Mouse (Mus musculus) lung, embryonic 14.5 days (tissue): Measurements from ENCODE around the gene Spocd1. TPM values are rescaled to one million over a fixed set of nuclear protein-coding genes. Genes with fewer than 3 reads are reported as not detected.

Source experiments
- ATAC-seq: fragments of 200-750 bp; cut with Nextera tagmentation; 2 replicates; pipeline ENCODE4 v1.8.0; 2017; ENCODE audit warnings: mild to moderate bottlenecking, moderate TSS enrichment, moderate library complexity; ENCODE audit not compliant: insufficient read depth
- DNase-seq: peaks from one replicate; pipeline ENCODE4 v3.0.0-alpha.2; 2015
- H3K27ac ChIP-seq: fragments of 300-500 bp; sonication (generic); 2 replicates; pipeline ENCODE4 v1.5.1; 2014; ENCODE audit warnings: low read depth, mild to moderate bottlenecking, moderate library complexity
- H3K27me3 ChIP-seq: fragments of 300-500 bp; sonication (generic); 2 replicates; pipeline ENCODE4 v1.6.1; 2014; ENCODE audit warnings: low read length, control low read depth; ENCODE audit not compliant: insufficient read depth
- H3K36me3 ChIP-seq: fragments of 300-500 bp; sonication (generic); 2 replicates; pipeline ENCODE4 v1.6.1; 2014; ENCODE audit warnings: control low read depth; ENCODE audit not compliant: insufficient read depth
- H3K4me1 ChIP-seq: fragments of 300-500 bp; sonication (generic); 2 replicates; pipeline ENCODE4 v1.6.1; 2014; ENCODE audit warnings: antibody characterized with exemption, control low read depth; ENCODE audit not compliant: insufficient read depth
- H3K4me2 ChIP-seq: fragments of 300-500 bp; sonication (generic); 2 replicates; pipeline ENCODE4 v1.6.1; 2014; ENCODE audit warnings: mild to moderate bottlenecking
- H3K4me3 ChIP-seq: fragments of 300-500 bp; sonication (generic); 2 replicates; pipeline ENCODE4 v1.5.1; 2014; ENCODE audit warnings: low read depth, low read length
- H3K9ac ChIP-seq: fragments of 300-500 bp; sonication (generic); 2 replicates; pipeline ENCODE4 v1.6.1; 2014
- H3K9me3 ChIP-seq: fragments of 300-500 bp; sonication (generic); 2 replicates; pipeline ENCODE4 v1.6.1; 2016; ENCODE audit warnings: low read depth, low read length, control low read depth
- CTCF ChIP-seq: IDR thresholded peaks from 2 replicates; pipeline ENCODE4 v1.5.1; 2016; ENCODE audit warnings: antibody characterized with exemption, low read depth
- WGBS: fragments of 180-500 bp; shearing (Covaris S2); extraction: QIAGEN DNeasy Blood & Tissue Kit; methylation state at CpG from one replicate; pipeline ENCODE4 v1.1.7; 2014; 5-methylcytosine and 5-hydroxymethylcytosine counted together
- polyA plus RNA-seq: library from polyadenylated mRNA; unstranded; fragments of >200 nt; fragmentation: Nextera tagmentation; extraction: Ambion mirVana; gene quantifications from 2 replicates; pipeline ENCODE4 v1.2.1, GENCODE M21; 2014

Gene Spocd1
- polyA plus RNA-seq, 1 experiment from 2014 or later: not detected

- no peak for TF ChIP-seq CTCF
- H3K27me3 ChIP-seq: peaks cover 6% of the 10 kb centered on the region; the same call in 1 of the 2 replicates
- H3K9ac ChIP-seq: no peak overlapping the region
- ATAC-seq (no peak), DNase-seq (no peak)
- no peaks in the 10 kb centered on the region for H3K36me3 ChIP-seq
- no peaks in the 10 kb centered on the region for H3K4me1 ChIP-seq
- no peak overlapping the region for H3K4me2 ChIP-seq
- no peak overlapping the region for H3K27ac ChIP-seq
- H3K4me3 ChIP-seq: no peak overlapping the region
- H3K9me3 ChIP-seq: no peaks in the 10 kb centered on the region
- WGBS: 54% methylated on average over 4 of the region's 4 CpGs
Observed at GRCm38 (mm10) chr4:129977256-129977655, 48.2 kb downstream of the Spocd1 start.

GRCm38 (mm10) chr4:129978227-129978626, 49.2 kb downstream of the Spocd1 start:
- no peak for TF ChIP-seq CTCF
- Histone ChIP-seq H3K27ac (no peak overlapping the region), H3K4me1 (no peaks in the 10 kb centered on the region; the same call in 1 of the 2 replicates), H3K4me2 (no peak overlapping the region), H3K9ac (no peak overlapping the region), H3K4me3 (no peak overlapping the region), H3K9me3 (no peaks in the 10 kb centered on the region), H3K36me3 (no peaks in the 10 kb centered on the region), H3K27me3 (peaks cover 14% of the 10 kb centered on the region; the same call in 1 of the 2 replicates)
- WGBS: 80% methylated on average over 4 of the region's 4 CpGs
- ATAC-seq (no peak), DNase-seq (no peak)

- H3K4me1 ChIP-seq: peaks cover 3% of the 10 kb centered on the region; the same call in 1 of the 2 replicates
- H3K27ac ChIP-seq: no peak overlapping the region
- DNase-seq: no peak
- WGBS: 61% methylated on average over 4 of the region's 4 CpGs
- no peak for TF ChIP-seq CTCF
- no peaks in the 10 kb centered on the region for H3K36me3 ChIP-seq
- H3K9me3 ChIP-seq: no peaks in the 10 kb centered on the region
- no peak overlapping the region for H3K4me3 ChIP-seq
- no peak overlapping the region for H3K4me2 ChIP-seq
- H3K27me3 ChIP-seq: peaks cover 21% of the 10 kb centered on the region
- H3K9ac ChIP-seq: no peak overlapping the region
- no peak for ATAC-seq
Observed at GRCm38 (mm10) chr4:129978930-129979329, 49.9 kb downstream of the Spocd1 start.

GRCm38 (mm10) chr4:129981657-129982056, 52.6 kb downstream of the Spocd1 start:
- Histone ChIP-seq H3K9me3 (no peaks in the 10 kb centered on the region), H3K4me1 (peaks cover 7% of the 10 kb centered on the region)

GRCm38 (mm10) chr4:129983046-129983445, 54.0 kb downstream of the Spocd1 start:
- 18% methylated on average over 5 of the region's 5 CpGs for WGBS
- no peak overlapping the region for H3K4me2 ChIP-seq
- DNase-seq (no peak), ATAC-seq (no peak)
- H3K36me3 ChIP-seq: no peaks in the 10 kb centered on the region
- H3K4me3 ChIP-seq: no peak overlapping the region
- H3K27ac ChIP-seq: no peak overlapping the region
- H3K4me1 ChIP-seq: peaks cover 14% of the 10 kb centered on the region
- no peak overlapping the region for H3K9ac ChIP-seq
- peaks cover 56% of the 10 kb centered on the region for H3K27me3 ChIP-seq
- no peak for TF ChIP-seq CTCF
- H3K9me3 ChIP-seq: no peaks in the 10 kb centered on the region

More at GRCm38 (mm10) chr4:129981657-129982056, 52.6 kb downstream of the Spocd1 start:
- ATAC-seq (no peak), DNase-seq (no peak)
- Histone ChIP-seq H3K27me3 (peaks cover 42% of the 10 kb centered on the region), H3K36me3 (no peaks in the 10 kb centered on the region), H3K4me3 (no peak overlapping the region), H3K4me2 (no peak overlapping the region), H3K27ac (no peak overlapping the region), H3K9ac (no peak overlapping the region)
- TF ChIP-seq CTCF: no peak
- WGBS: 65% methylated on average over 11 of the region's 11 CpGs

- no peak overlapping the region for H3K9ac ChIP-seq
- no peaks in the 10 kb centered on the region for H3K9me3 ChIP-seq
- ATAC-seq: no peak; the same call in 1 of the 2 replicates
- H3K4me3 ChIP-seq: peak overlapping the region; percentile 61
- no peaks in the 10 kb centered on the region for H3K36me3 ChIP-seq
- H3K27me3 ChIP-seq: peaks cover 64% of the 10 kb centered on the region
- 4% methylated on average over 15 of the region's 15 CpGs for WGBS
- peak overlapping the region; percentile 99 for H3K4me2 ChIP-seq
- peaks cover 17% of the 10 kb centered on the region for H3K4me1 ChIP-seq
- TF ChIP-seq CTCF: peak; percentile 72
- peak; percentile 77 for DNase-seq
- no peak overlapping the region for H3K27ac ChIP-seq
Observed at GRCm38 (mm10) chr4:129983764-129984420, 54.8 kb downstream of the Spocd1 start.

GRCm38 (mm10) chr4:129984421-129985061, 55.5 kb downstream of the Spocd1 start, which contains the start of gene Adgrb2:
Gene Adgrb2 (plus strand): TSS chr4:129984870.
- DNase-seq (peak; percentile 68), ATAC-seq (peak; percentile 42)
- H3K27me3 ChIP-seq: peaks cover 68% of the 10 kb centered on the region
- no peak within 1 kb of the TSS for H3K27ac ChIP-seq
- TF ChIP-seq CTCF: no peak
- peaks cover 17% of the 10 kb centered on the region for H3K4me1 ChIP-seq
- peak within 1 kb of the TSS; percentile 68 for H3K9ac ChIP-seq
- no peaks in the 10 kb centered on the region for H3K9me3 ChIP-seq
- under 1% methylated on average over 57 of the region's 77 CpGs for WGBS
- H3K4me2 ChIP-seq: peak within 1 kb of the TSS; percentile 99
- H3K4me3 ChIP-seq: peak within 1 kb of the TSS; percentile 61
- no peaks in the 10 kb centered on the region for H3K36me3 ChIP-seq
